Mouse (Mus musculus) embryonic facial prominence, embryonic 15.5 days (tissue): Measurements from ENCODE around the gene Tmem19. TPM values are rescaled to one million over a fixed set of nuclear protein-coding genes. Genes with fewer than 3 reads are reported as not detected.
"Not testable (repeated sequence)": the region's sequence is repeated elsewhere in the genome, so short reads cannot be mapped to it uniquely, and the experiment has no call there.

Source experiments
- ATAC-seq: fragments of 200-750 bp; cut with Nextera tagmentation; 2 replicates; pipeline ENCODE4 v1.8.0; 2017; ENCODE audit warnings: low read depth, moderate TSS enrichment; ENCODE audit not compliant: insufficient number of reproducible peaks, low FRiP score, low TSS enrichment
- H3K27ac ChIP-seq: fragments of 300-500 bp; sonication (generic); replicated peaks from 2 replicates; pipeline ENCODE4 v1.5.1; 2015; ENCODE audit warnings: mild to moderate bottlenecking, inconsistent platforms
- H3K27me3 ChIP-seq: fragments of 300-500 bp; sonication (generic); 2 replicates; pipeline ENCODE4 v1.6.1; 2015; ENCODE audit warnings: inconsistent platforms
- H3K36me3 ChIP-seq: fragments of 300-500 bp; sonication (generic); 2 replicates; pipeline ENCODE4 v1.6.1; 2015; ENCODE audit warnings: mild to moderate bottlenecking, inconsistent platforms
- H3K4me1 ChIP-seq: fragments of 300-500 bp; sonication (generic); 2 replicates; pipeline ENCODE4 v1.6.1; 2015; ENCODE audit warnings: inconsistent platforms
- H3K4me2 ChIP-seq: fragments of 300-500 bp; sonication (generic); replicated peaks from 2 replicates; pipeline ENCODE4 v1.6.1; 2015; ENCODE audit warnings: mild to moderate bottlenecking, inconsistent platforms
- H3K4me3 ChIP-seq: fragments of 300-500 bp; sonication (generic); replicated peaks from 2 replicates; pipeline ENCODE4 v1.5.1; 2015; ENCODE audit warnings: mild to moderate bottlenecking, inconsistent platforms
- H3K9ac ChIP-seq: fragments of 300-500 bp; sonication (generic); 2 replicates; pipeline ENCODE4 v1.6.1; 2015; ENCODE audit warnings: inconsistent platforms
- H3K9me3 ChIP-seq: fragments of 300-500 bp; sonication (generic); replicated peaks from 2 replicates; pipeline ENCODE4 v1.6.1; 2016; ENCODE audit warnings: inconsistent platforms
- WGBS: fragments of 180-500 bp; shearing (Covaris S2); methylation state at CpG from one replicate; pipeline ENCODE4 v1.1.7; 2015; 5-methylcytosine and 5-hydroxymethylcytosine counted together
- polyA plus RNA-seq: library from polyadenylated mRNA; unstranded; fragments of >200 nt; fragmentation: Nextera tagmentation; extraction: Ambion mirVana; gene quantifications from 2 replicates; pipeline ENCODE4 v1.2.1, GENCODE M21; 2015

Tmem19 gene
- polyA plus RNA-seq, 1 experiment from 2014 or later = 25.8 TPM

- WGBS = 76% methylated on average over 5 of the region's 5 CpGs
- no peak overlapping the region for H3K4me3 ChIP-seq
- no peaks in the 10 kb centered on the region for H3K36me3 ChIP-seq
- no peak overlapping the region for H3K9ac ChIP-seq
- no peaks in the 10 kb centered on the region for H3K9me3 ChIP-seq
- 0 out of 2 replicates have a peak, but pooled peaks cover under 1% of the 10 kb centered on the region for H3K4me1 ChIP-seq
- H3K27me3 ChIP-seq = no peaks in the 10 kb centered on the region; the same call in 1 of the 2 replicates
- no peak overlapping the region for H3K27ac ChIP-seq
- no peak overlapping the region for H3K4me2 ChIP-seq
- ATAC-seq = no peak
These were observed 40.8 kb downstream of the Tmem19 start for GRCm38 (mm10) chr10:115321317-115322035.

- H3K4me2 ChIP-seq, H3K27me3 ChIP-seq, H3K36me3 ChIP-seq, H3K27ac ChIP-seq, H3K9me3 ChIP-seq, H3K4me3 ChIP-seq, ATAC-seq, H3K9ac ChIP-seq: not testable (repeated sequence)
- peaks cover 12% of the 10 kb centered on the region for H3K4me1 ChIP-seq
- WGBS = 64% methylated on average over 3 of the region's 3 CpGs
These were observed 43.9 kb downstream of the Tmem19 start for GRCm38 (mm10) chr10:115318388-115318787.

GRCm38 (mm10) chr10:115316313-115316712, 46.0 kb downstream of the Tmem19 start:
- WGBS = 55% methylated on average over 11 of the region's 11 CpGs
- Histone ChIP-seq H3K4me1 (peaks cover 30% of the 10 kb centered on the region), H3K4me3 (peak overlapping the region; percentile 93), H3K9ac (no peak overlapping the region), H3K4me2 (peak overlapping the region; percentile 75), H3K27ac (peak overlapping the region; percentile 96), H3K27me3 (no peaks in the 10 kb centered on the region), H3K9me3 (no peaks in the 10 kb centered on the region), H3K36me3 (no peaks in the 10 kb centered on the region)
- no peak for ATAC-seq

- under 1% methylated on average over 48 of the region's 48 CpGs for WGBS
- Histone ChIP-seq H3K27ac (peak within 1 kb of the TSS; percentile 96), H3K4me1 (peaks cover 33% of the 10 kb centered on the region), H3K9ac (peak within 1 kb of the TSS; percentile 89), H3K36me3 (no peaks in the 10 kb centered on the region), H3K27me3 (no peaks in the 10 kb centered on the region), H3K9me3 (no peaks in the 10 kb centered on the region), H3K4me3 (peak within 1 kb of the TSS; percentile 93), H3K4me2 (peak within 1 kb of the TSS; percentile 75)
- ATAC-seq = peak; percentile 93
These were observed 46.7 kb downstream of the Tmem19 start, which contains the start of gene Rab21 for GRCm38 (mm10) chr10:115315473-115316171. Rab21 (minus strand) TSS chr10:115315594.

GRCm38 (mm10) chr10:115314582-115315452, 47.5 kb downstream of the Tmem19 start:
- 1% methylated on average over 55 of the region's 73 CpGs for WGBS
- H3K9ac ChIP-seq = peak overlapping the region; percentile 89

GRCm38 (mm10) chr10:115314287-115314581, 48.1 kb downstream of the Tmem19 start:
- WGBS = 14% methylated on average over 6 of the region's 6 CpGs
- Histone ChIP-seq H3K9ac (peak overlapping the region; percentile 89), H3K4me2 (peak overlapping the region; percentile 75), H3K9me3 (no peaks in the 10 kb centered on the region), H3K27ac (no peak overlapping the region), H3K4me1 (peaks cover 34% of the 10 kb centered on the region), H3K4me3 (peak overlapping the region; percentile 93), H3K36me3 (no peaks in the 10 kb centered on the region), H3K27me3 (no peaks in the 10 kb centered on the region)
- ATAC-seq = no peak

More at GRCm38 (mm10) chr10:115314582-115315452, 47.5 kb downstream of the Tmem19 start:
- Histone ChIP-seq H3K4me2 (peak overlapping the region; percentile 75), H3K27me3 (no peaks in the 10 kb centered on the region), H3K4me1 (peaks cover 34% of the 10 kb centered on the region), H3K9me3 (no peaks in the 10 kb centered on the region), H3K27ac (peak overlapping the region; percentile 96), H3K36me3 (no peaks in the 10 kb centered on the region), H3K4me3 (peak overlapping the region; percentile 93)
- ATAC-seq = peak; percentile 68

GRCm38 (mm10) chr10:115313641-115314286, 48.5 kb downstream of the Tmem19 start:
- 77% methylated on average over 14 of the region's 14 CpGs for WGBS
- Histone ChIP-seq H3K36me3 (no peaks in the 10 kb centered on the region), H3K4me2 (peak overlapping the region; percentile 75), H3K9me3 (no peaks in the 10 kb centered on the region), H3K27me3 (no peaks in the 10 kb centered on the region), H3K27ac (no peak overlapping the region), H3K9ac (0 out of 2 replicates have a peak overlapping the region, but pooled peaks have one; percentile 89), H3K4me3 (peak overlapping the region; percentile 93), H3K4me1 (peaks cover 34% of the 10 kb centered on the region)
- ATAC-seq = no peak

- Histone ChIP-seq H3K4me2 (no peak overlapping the region), H3K27ac (no peak overlapping the region), H3K4me3 (no peak overlapping the region), H3K4me1 (peaks cover 34% of the 10 kb centered on the region), H3K36me3 (no peaks in the 10 kb centered on the region), H3K9ac (no peak overlapping the region), H3K27me3 (no peaks in the 10 kb centered on the region), H3K9me3 (no peaks in the 10 kb centered on the region)
- ATAC-seq = no peak
- 55% methylated on average over 3 of the region's 3 CpGs for WGBS
These were observed 49.6 kb downstream of the Tmem19 start for GRCm38 (mm10) chr10:115312732-115313131.

- no peak overlapping the region for H3K9ac ChIP-seq
- no peak overlapping the region for H3K4me3 ChIP-seq
These were observed 50.1 kb downstream of the Tmem19 start for GRCm38 (mm10) chr10:115312194-115312593.

GRCm38 (mm10) chr10:115311263-115311965, 50.9 kb downstream of the Tmem19 start:
- ATAC-seq = no peak
- no peak overlapping the region for H3K9ac ChIP-seq
- no peak overlapping the region for H3K4me2 ChIP-seq
- no peaks in the 10 kb centered on the region for H3K9me3 ChIP-seq
- no peaks in the 10 kb centered on the region for H3K27me3 ChIP-seq
- H3K4me1 ChIP-seq = peaks cover 33% of the 10 kb centered on the region
- 89% methylated on average over 14 of the region's 14 CpGs for WGBS
- H3K36me3 ChIP-seq = no peaks in the 10 kb centered on the region
- H3K27ac ChIP-seq = no peak overlapping the region
- no peak overlapping the region for H3K4me3 ChIP-seq

More at GRCm38 (mm10) chr10:115312194-115312593, 50.1 kb downstream of the Tmem19 start:
- H3K27ac ChIP-seq = no peak overlapping the region
- H3K27me3 ChIP-seq = no peaks in the 10 kb centered on the region
- H3K9me3 ChIP-seq = no peaks in the 10 kb centered on the region
- H3K4me1 ChIP-seq = peaks cover 34% of the 10 kb centered on the region
- H3K36me3 ChIP-seq = no peaks in the 10 kb centered on the region
- no peak for ATAC-seq
- 73% methylated on average over 5 of the region's 5 CpGs for WGBS
- no peak overlapping the region for H3K4me2 ChIP-seq
